Mouse (Mus musculus): ENCODE results near the gene Irf2. TPM values are rescaled to one million over a fixed set of nuclear protein-coding genes. Genes with fewer than 3 reads are reported as not detected.
A peak's percentile ranks its signal among the peaks of the same experiment; 100 is the strongest.

The Irf2 gene
- polyA plus RNA-seq, 1 experiment from 2014 or later = 33.7 TPM

DNA sequence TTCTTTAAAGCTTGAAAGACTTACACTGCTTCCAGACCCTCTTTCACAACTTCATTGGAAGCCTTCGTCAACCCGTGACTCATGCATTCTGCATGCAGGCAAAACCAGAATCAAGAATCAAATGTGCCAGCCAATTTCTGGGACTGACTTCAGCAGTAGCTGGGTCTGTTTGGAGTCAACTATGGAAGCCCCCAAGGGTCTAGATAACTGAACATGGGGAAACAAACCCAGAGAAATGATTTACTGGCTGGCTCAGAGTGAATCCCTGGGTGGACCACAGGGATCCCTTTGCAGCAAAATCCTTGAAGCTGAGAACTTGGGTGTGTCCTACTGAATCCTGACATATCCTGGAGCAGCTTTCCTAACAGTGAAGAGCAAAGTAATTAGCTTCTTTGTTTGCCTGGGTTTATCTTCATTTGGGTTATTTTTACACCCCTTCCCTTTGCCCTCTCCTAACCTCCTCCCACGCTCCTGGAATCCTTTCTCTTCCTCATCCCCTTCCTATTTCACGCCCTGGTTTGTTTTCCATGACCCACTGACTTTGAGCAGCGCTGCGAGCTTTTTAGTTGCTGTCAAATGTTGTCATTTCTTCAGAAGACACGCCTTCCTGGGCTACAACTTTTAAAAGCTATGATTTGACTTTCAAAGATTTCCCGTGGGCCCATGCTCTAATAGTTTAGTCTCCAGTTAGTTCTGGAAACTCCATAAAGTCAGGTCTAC lies 129.0 kb downstream of the Irf2 start:
- no peak for ATAC-seq (ENCODE audit: borderline replicate concordance, extremely low read depth, low FRiP score, low TSS enrichment)
- no peaks in the 10 kb centered on the region for H3K36me3 ChIP-seq
- peak overlapping the region; percentile 91 for H3K27ac ChIP-seq
- no peak overlapping the region for H3K9ac ChIP-seq
- H3K4me1 ChIP-seq = peaks cover 30% of the 10 kb centered on the region
- H3K27me3 ChIP-seq = no peaks in the 10 kb centered on the region
- no peak overlapping the region for H3K4me2 ChIP-seq
- H3K4me3 ChIP-seq = no peak overlapping the region
- 42% methylated on average over 8 of the region's 8 CpGs for WGBS
- no peaks in the 10 kb centered on the region for H3K9me3 ChIP-seq

DNA sequence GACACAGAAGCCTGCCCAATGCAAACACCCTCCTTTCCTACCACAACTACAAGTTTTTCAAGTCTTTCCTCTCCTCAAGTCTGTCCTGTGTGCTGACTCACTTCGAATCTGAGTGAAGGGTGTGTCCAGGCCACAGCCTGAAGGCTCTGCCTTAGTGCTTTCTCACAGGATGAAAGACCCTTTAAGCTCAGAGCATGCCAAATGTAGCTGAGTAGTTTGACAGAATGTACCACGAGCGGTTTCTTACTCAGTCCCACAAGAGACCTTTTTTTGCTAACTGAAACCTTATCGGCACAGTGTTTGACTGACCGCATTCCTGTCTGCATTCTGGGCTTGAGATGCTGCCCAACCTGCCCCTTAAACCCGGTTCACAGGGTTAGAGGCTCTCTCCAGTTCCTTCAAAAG lies 130.0 kb downstream of the Irf2 start:
- no peak overlapping the region for H3K9ac ChIP-seq
- H3K4me3 ChIP-seq = no peak overlapping the region
- H3K36me3 ChIP-seq = no peaks in the 10 kb centered on the region
- H3K9me3 ChIP-seq = no peaks in the 10 kb centered on the region
- H3K27me3 ChIP-seq = no peaks in the 10 kb centered on the region
- peaks cover 30% of the 10 kb centered on the region for H3K4me1 ChIP-seq
- peak; percentile 74 for ATAC-seq (ENCODE audit: borderline replicate concordance, extremely low read depth, low FRiP score, low TSS enrichment)
- H3K27ac ChIP-seq = peak overlapping the region; percentile 91
- no peak overlapping the region for H3K4me2 ChIP-seq
- 45% methylated on average over 6 of the region's 6 CpGs for WGBS

DNA sequence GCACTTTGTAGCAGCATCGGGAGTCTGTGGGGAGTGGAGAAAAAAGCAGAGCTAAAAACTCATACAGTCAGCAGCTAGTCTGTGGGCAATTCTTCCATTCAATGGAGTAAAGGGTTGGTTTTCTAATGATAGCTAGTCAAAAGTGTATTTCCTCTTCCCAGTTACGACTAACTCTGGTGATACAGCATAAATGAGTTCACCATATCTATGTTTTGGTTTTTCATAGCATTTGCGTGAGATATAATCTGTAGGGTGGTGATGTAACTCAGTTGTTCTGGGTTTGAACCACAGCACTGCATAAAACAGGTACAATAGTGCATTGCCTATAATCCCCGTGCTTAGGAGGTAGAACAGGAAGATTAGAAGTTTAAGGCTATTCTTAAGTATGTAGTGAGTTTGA lies 131.6 kb downstream of the Irf2 start:
- no peak overlapping the region for H3K4me3 ChIP-seq
- no peak for ATAC-seq (ENCODE audit: borderline replicate concordance, extremely low read depth, low FRiP score, low TSS enrichment)
- no peaks in the 10 kb centered on the region for H3K9me3 ChIP-seq
- 92% methylated on average over 4 of the region's 4 CpGs for WGBS
- H3K27me3 ChIP-seq = no peaks in the 10 kb centered on the region
- no peaks in the 10 kb centered on the region for H3K36me3 ChIP-seq
- H3K4me1 ChIP-seq = peaks cover 36% of the 10 kb centered on the region
- no peak overlapping the region for H3K9ac ChIP-seq
- no peak overlapping the region for H3K4me2 ChIP-seq
- H3K27ac ChIP-seq = no peak overlapping the region

DNA sequence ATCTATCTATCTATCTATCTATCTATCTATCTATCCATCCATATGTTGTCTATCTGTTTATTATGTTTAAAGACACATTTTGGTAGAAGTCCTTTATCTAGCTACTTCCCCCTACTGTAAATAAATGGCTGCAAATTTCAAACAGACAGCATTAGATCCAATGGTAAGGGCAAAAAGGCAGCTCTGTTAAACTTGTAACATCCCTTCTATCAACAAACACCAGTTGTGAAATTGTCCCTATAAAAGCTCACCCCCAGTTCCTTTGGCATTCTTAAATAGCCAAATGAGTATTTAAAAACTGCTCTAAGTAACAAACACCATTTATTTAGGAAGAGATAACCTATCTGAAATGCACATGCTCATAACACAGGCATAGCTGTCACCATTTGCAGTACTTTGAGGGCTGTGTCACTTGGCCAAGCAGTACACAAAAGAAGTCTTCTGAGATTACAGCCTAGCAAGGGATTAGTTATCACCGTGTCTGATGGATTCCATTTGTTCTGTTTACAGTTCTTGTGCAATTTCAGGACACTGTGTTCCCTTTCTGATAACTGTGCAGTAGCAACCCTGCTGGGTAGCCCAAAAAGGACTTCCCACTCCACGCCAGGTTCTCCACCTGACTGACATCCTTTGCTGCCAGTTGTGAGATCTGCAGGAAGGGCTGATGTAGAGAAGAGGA lies 136.2 kb downstream of the Irf2 start:
- H3K4me3 ChIP-seq = no peak overlapping the region
- H3K27ac ChIP-seq = no peak overlapping the region
- no peaks in the 10 kb centered on the region for H3K27me3 ChIP-seq
- H3K4me1 ChIP-seq = 0 out of 2 replicates have a peak, but pooled peaks cover 12% of the 10 kb centered on the region
- H3K9me3 ChIP-seq = no peaks in the 10 kb centered on the region
- H3K9ac ChIP-seq = no peak overlapping the region
- no peaks in the 10 kb centered on the region for H3K36me3 ChIP-seq
- no peak overlapping the region for H3K4me2 ChIP-seq
- ATAC-seq (ENCODE audit: borderline replicate concordance, extremely low read depth, low FRiP score, low TSS enrichment) = peak; percentile 86
- 24% methylated on average over 2 of the region's 2 CpGs for WGBS

DNA sequence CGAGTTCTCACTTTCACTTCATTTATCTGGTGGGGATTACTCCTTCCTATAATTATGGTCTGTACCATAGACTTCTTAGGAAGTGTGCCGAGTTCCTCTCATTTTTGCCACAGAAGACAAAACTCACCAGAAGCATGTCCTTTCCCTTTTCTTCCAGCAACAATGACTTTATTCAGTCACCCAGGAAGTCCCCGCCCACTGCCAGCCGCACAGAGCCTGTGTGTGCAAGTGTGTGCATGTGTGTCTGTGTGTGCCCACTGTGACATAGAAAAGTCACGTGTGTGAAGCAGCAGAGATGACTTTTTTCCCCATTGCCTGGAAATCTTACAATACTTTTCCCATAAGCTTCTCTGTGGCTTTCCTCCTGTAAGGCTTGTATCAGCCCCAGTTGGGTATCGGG lies 141.8 kb downstream of the Irf2 start:
- H3K9me3 ChIP-seq = no peaks in the 10 kb centered on the region
- no peak overlapping the region for H3K4me2 ChIP-seq
- H3K27me3 ChIP-seq = no peaks in the 10 kb centered on the region
- WGBS = 73% methylated on average over 6 of the region's 6 CpGs
- no peak overlapping the region for H3K27ac ChIP-seq
- H3K4me1 ChIP-seq = peaks cover 10% of the 10 kb centered on the region; the same call in 1 of the 2 replicates
- no peak overlapping the region for H3K4me3 ChIP-seq
- no peaks in the 10 kb centered on the region for H3K36me3 ChIP-seq
- H3K9ac ChIP-seq = no peak overlapping the region
- no peak for ATAC-seq (ENCODE audit: borderline replicate concordance, extremely low read depth, low FRiP score, low TSS enrichment)

GRCm38 (mm10) chr8:46881755-46882419 lies 142.4 kb downstream of the Irf2 start:
- Histone ChIP-seq H3K4me1 (peaks cover 10% of the 10 kb centered on the region; the same call in 1 of the 2 replicates), H3K9me3 (no peaks in the 10 kb centered on the region), H3K27ac (no peak overlapping the region), H3K4me3 (no peak overlapping the region), H3K4me2 (no peak overlapping the region), H3K36me3 (no peaks in the 10 kb centered on the region), H3K9ac (no peak overlapping the region), H3K27me3 (no peaks in the 10 kb centered on the region)
- no peak for ATAC-seq (ENCODE audit: borderline replicate concordance, extremely low read depth, low FRiP score, low TSS enrichment)
- 73% methylated on average over 8 of the region's 8 CpGs for WGBS

- no peak overlapping the region for H3K27ac ChIP-seq
- no peak overlapping the region for H3K9ac ChIP-seq
- H3K4me1 ChIP-seq = peaks cover 14% of the 10 kb centered on the region
- no peaks in the 10 kb centered on the region for H3K27me3 ChIP-seq
- no peak overlapping the region for H3K4me3 ChIP-seq
- no peaks in the 10 kb centered on the region for H3K9me3 ChIP-seq
- H3K36me3 ChIP-seq = no peaks in the 10 kb centered on the region
- WGBS = 29% methylated on average over 5 of the region's 5 CpGs
- no peak overlapping the region for H3K4me2 ChIP-seq
- ATAC-seq (ENCODE audit: borderline replicate concordance, extremely low read depth, low FRiP score, low TSS enrichment) = no peak
These were observed 143.2 kb downstream of the Irf2 start for GRCm38 (mm10) chr8:46882743-46883142.

GRCm38 (mm10) chr8:46883232-46884000 lies 143.9 kb downstream of the Irf2 start:
- Histone ChIP-seq H3K27me3 (no peaks in the 10 kb centered on the region), H3K4me3 (no peak overlapping the region), H3K9me3 (no peaks in the 10 kb centered on the region), H3K27ac (no peak overlapping the region), H3K4me2 (no peak overlapping the region), H3K4me1 (peaks cover 21% of the 10 kb centered on the region), H3K36me3 (no peaks in the 10 kb centered on the region), H3K9ac (no peak overlapping the region)
- 81% methylated on average over 9 of the region's 9 CpGs for WGBS
- ATAC-seq (ENCODE audit: borderline replicate concordance, extremely low read depth, low FRiP score, low TSS enrichment) = no peak

- Histone ChIP-seq H3K4me1 (peaks cover 25% of the 10 kb centered on the region), H3K27ac (no peak overlapping the region), H3K4me2 (no peak overlapping the region), H3K9me3 (no peaks in the 10 kb centered on the region), H3K9ac (no peak overlapping the region), H3K27me3 (no peaks in the 10 kb centered on the region), H3K4me3 (no peak overlapping the region), H3K36me3 (no peaks in the 10 kb centered on the region)
- 88% methylated on average over 2 of the region's 2 CpGs for WGBS
- ATAC-seq (ENCODE audit: borderline replicate concordance, extremely low read depth, low FRiP score, low TSS enrichment) = no peak
These were observed 146.3 kb downstream of the Irf2 start for GRCm38 (mm10) chr8:46885786-46886185.

- WGBS = 93% methylated on average over 1 of the region's 1 CpGs
- no peak overlapping the region for H3K4me3 ChIP-seq
- no peak overlapping the region for H3K27ac ChIP-seq
- H3K4me2 ChIP-seq = no peak overlapping the region
- no peaks in the 10 kb centered on the region for H3K9me3 ChIP-seq
- H3K4me1 ChIP-seq = peaks cover 25% of the 10 kb centered on the region
- no peak overlapping the region for H3K9ac ChIP-seq
- no peak for ATAC-seq (ENCODE audit: borderline replicate concordance, extremely low read depth, low FRiP score, low TSS enrichment)
- H3K36me3 ChIP-seq = no peaks in the 10 kb centered on the region
- H3K27me3 ChIP-seq = no peaks in the 10 kb centered on the region
These were observed 146.7 kb downstream of the Irf2 start for GRCm38 (mm10) chr8:46886216-46886615.

DNA sequence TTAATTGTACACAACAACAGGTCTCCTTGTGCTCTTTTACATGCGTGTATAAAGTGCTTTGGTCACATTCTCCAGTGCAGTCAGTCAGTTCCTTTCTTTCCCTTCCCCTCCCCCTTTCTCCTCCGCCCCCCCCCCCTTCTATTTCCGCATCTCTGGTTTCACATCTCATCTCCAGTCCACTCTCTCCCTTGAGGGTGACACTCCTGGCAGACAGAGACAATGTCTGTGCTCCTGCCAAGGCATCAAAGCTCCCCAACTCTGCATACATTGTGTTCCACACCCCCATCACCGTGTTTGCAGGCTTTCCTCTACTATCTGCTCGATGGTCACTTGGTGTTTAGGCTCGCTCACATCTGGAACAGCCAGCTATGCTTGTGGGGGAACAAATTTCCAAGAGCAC lies 147.9 kb downstream of the Irf2 start:
- peak overlapping the region; percentile 67 for H3K27ac ChIP-seq

More for the DNA sequence above, 147.9 kb downstream of the Irf2 start:
- H3K27me3 ChIP-seq = no peaks in the 10 kb centered on the region
- no peaks in the 10 kb centered on the region for H3K36me3 ChIP-seq
- H3K9ac ChIP-seq = no peak overlapping the region
- no peaks in the 10 kb centered on the region for H3K9me3 ChIP-seq
- H3K4me3 ChIP-seq = no peak overlapping the region
- H3K4me1 ChIP-seq = peaks cover 32% of the 10 kb centered on the region
- 58% methylated on average over 6 of the region's 6 CpGs for WGBS
- no peak overlapping the region for H3K4me2 ChIP-seq
- ATAC-seq (ENCODE audit: borderline replicate concordance, extremely low read depth, low FRiP score, low TSS enrichment) = no peak
